Mouse (Mus musculus): ENCODE measurements around the gene Olfr1126. TPM values are rescaled to one million over a fixed set of nuclear protein-coding genes. Genes with fewer than 3 reads are reported as not detected.

The Olfr1126 gene
- total RNA-seq (2012; rRNA removed) (not detected in 2 replicates), total RNA-seq (2014; rRNA removed) (not detected in 2 replicates), polyA plus RNA-seq (2012; ENCODE audit: insufficient read length, low read depth) (not detected in 2 replicates)

- DNase-seq (ENCODE audit: extremely low read depth): no peak
- TF ChIP-seq JUN (IDR thresholded peaks at IDR 0.05; ENCODE audit: insufficient read depth, low read depth, low read length) (no peak), JUND (conservative IDR thresholded peaks at IDR 0.05; ENCODE audit: low read depth, low read length) (no peak), SMC3 (IDR thresholded peaks at IDR 0.05; ENCODE audit: low read depth, low read length) (no peak)
- no peaks in the 10 kb centered on the region for H3K36me3 ChIP-seq (replicated peaks in 1 of 2; ENCODE audit: control insufficient read depth in 1 of 2, insufficient read depth in 1 of 2, low read length in 1 of 2)
- H3K4me3 ChIP-seq (replicated peaks in 1 of 3; ENCODE audit: low read depth in 2 of 3, low read length in 2 of 3, poor library complexity in 1 of 3): no peak within 1 kb of the TSS
- in situ Hi-C loops (cut with MboI; ENCODE audit: low pct_ligation_motif_present, low pct_unique_long_range_greater_than_20kb, low sequenced_read_pairs) (no loop called here), dilution Hi-C loops (cut with MboI; ENCODE audit: extremely low pct_ligation_motif_present, extremely low pct_unique_long_range_greater_than_20kb, low sequenced_read_pairs) (no loop called here)
- no peaks in the 10 kb centered on the region for H3K4me1 ChIP-seq (ENCODE audit: control insufficient read depth in 1 of 2, insufficient read depth in 2 of 2)
- no peaks in the 10 kb centered on the region for H3K9me3 ChIP-seq (replicated peaks; ENCODE audit: low read length)
- H3K79me2 ChIP-seq (replicated peaks; ENCODE audit: control insufficient read depth, extremely low read depth, insufficient read depth, poor library complexity, severe bottlenecking): no peaks in the 10 kb centered on the region
- no peak within 1 kb of the TSS for H3K4me2 ChIP-seq (ENCODE audit: insufficient read depth, low read depth, poor library complexity, severe bottlenecking)
- H3K9ac ChIP-seq (ENCODE audit: insufficient read depth, low read depth): no peak within 1 kb of the TSS
- no peaks in the 10 kb centered on the region for H3K27me3 ChIP-seq (replicated peaks)
- H3K27ac ChIP-seq (ENCODE audit: insufficient read depth, low read depth): no peak within 1 kb of the TSS
Observed at GRCm38 (mm10) chr2:87453662-87454061, at the start of gene Olfr1126. Gene Olfr1126 (plus strand): TSS chr2:87453962.

GRCm38 (mm10) chr2:87416335-87416734 is 37.4 kb upstream of the Olfr1126 start, which contains the start of gene Olfr1123:
Gene Olfr1123 (plus strand): TSS chr2:87416635.
- Histone ChIP-seq H3K79me2 (replicated peaks; ENCODE audit: control insufficient read depth, extremely low read depth, insufficient read depth, poor library complexity, severe bottlenecking) (no peaks in the 10 kb centered on the region), H3K9ac (ENCODE audit: insufficient read depth, low read depth) (no peak within 1 kb of the TSS), H3K27ac (ENCODE audit: insufficient read depth, low read depth) (no peak within 1 kb of the TSS), H3K27me3 (replicated peaks) (no peaks in the 10 kb centered on the region), H3K4me2 (ENCODE audit: insufficient read depth, low read depth, poor library complexity, severe bottlenecking) (no peak within 1 kb of the TSS), H3K9me3 (replicated peaks; ENCODE audit: low read length) (peaks cover 20% of the 10 kb centered on the region), H3K4me3 (replicated peaks in 1 of 3; ENCODE audit: low read depth in 2 of 3, low read length in 2 of 3, poor library complexity in 1 of 3) (no peak within 1 kb of the TSS), H3K4me1 (ENCODE audit: control insufficient read depth in 1 of 2, insufficient read depth in 2 of 2) (no peaks in the 10 kb centered on the region), H3K36me3 (replicated peaks in 1 of 2; ENCODE audit: control insufficient read depth in 1 of 2, insufficient read depth in 1 of 2, low read length in 1 of 2) (no peaks in the 10 kb centered on the region)
- TF ChIP-seq MAX (IDR thresholded peaks at IDR 0.05; ENCODE audit: low read length) (no peak), IRF4 (IDR thresholded peaks at IDR 0.05; ENCODE audit: low read depth, low read length) (no peak), EP300 (IDR thresholded peaks at IDR 0.05; ENCODE audit: low read length) (no peak), CHD1 (IDR thresholded peaks at IDR 0.05; ENCODE audit: low read depth, low read length) (no peak), SIN3A (IDR thresholded peaks at IDR 0.05; ENCODE audit: low read length) (no peak), JUND (conservative IDR thresholded peaks at IDR 0.05; ENCODE audit: low read depth, low read length) (no peak), MYC (IDR thresholded peaks at IDR 0.05; ENCODE audit: low read depth, low read length) (no peak)
- no peak for DNase-seq (ENCODE audit: extremely low read depth)
- dilution Hi-C loops (cut with MboI; ENCODE audit: extremely low pct_ligation_motif_present, extremely low pct_unique_long_range_greater_than_20kb, low sequenced_read_pairs): no loop called here
- in situ Hi-C loops (cut with MboI; ENCODE audit: low pct_ligation_motif_present, low pct_unique_long_range_greater_than_20kb, low sequenced_read_pairs): no loop called here

GRCm38 (mm10) chr2:87429975-87430374 is 23.8 kb upstream of the Olfr1126 start, which contains the start of gene Olfr1124:
Gene Olfr1124 (plus strand): TSS chr2:87430275.
- no peaks in the 10 kb centered on the region for H3K27me3 ChIP-seq (replicated peaks)
- in situ Hi-C loops (cut with MboI; ENCODE audit: low pct_ligation_motif_present, low pct_unique_long_range_greater_than_20kb, low sequenced_read_pairs) (no loop called here), dilution Hi-C loops (cut with MboI; ENCODE audit: extremely low pct_ligation_motif_present, extremely low pct_unique_long_range_greater_than_20kb, low sequenced_read_pairs) (no loop called here)

More at GRCm38 (mm10) chr2:87429975-87430374, 23.8 kb upstream of the Olfr1126 start, which contains the start of gene Olfr1124:
- DNase-seq (ENCODE audit: extremely low read depth): no peak
- Histone ChIP-seq H3K4me3 (replicated peaks in 1 of 3; ENCODE audit: low read depth in 2 of 3, low read length in 2 of 3, poor library complexity in 1 of 3) (no peak within 1 kb of the TSS), H3K4me1 (ENCODE audit: control insufficient read depth in 1 of 2, insufficient read depth in 2 of 2) (no peaks in the 10 kb centered on the region), H3K79me2 (replicated peaks; ENCODE audit: control insufficient read depth, extremely low read depth, insufficient read depth, poor library complexity, severe bottlenecking) (no peaks in the 10 kb centered on the region), H3K9me3 (replicated peaks; ENCODE audit: low read length) (peaks cover 11% of the 10 kb centered on the region), H3K4me2 (ENCODE audit: insufficient read depth, low read depth, poor library complexity, severe bottlenecking) (no peak within 1 kb of the TSS), H3K27ac (ENCODE audit: insufficient read depth, low read depth) (no peak within 1 kb of the TSS), H3K36me3 (replicated peaks in 1 of 2; ENCODE audit: control insufficient read depth in 1 of 2, insufficient read depth in 1 of 2, low read length in 1 of 2) (no peaks in the 10 kb centered on the region), H3K9ac (ENCODE audit: insufficient read depth, low read depth) (no peak within 1 kb of the TSS)
- TF ChIP-seq SIN3A (IDR thresholded peaks at IDR 0.05; ENCODE audit: low read length): no peak
- TF ChIP-seq TCF12 (IDR thresholded peaks at IDR 0.05; ENCODE audit: low read depth, low read length): no peak
- no peak for TF ChIP-seq JUN (IDR thresholded peaks at IDR 0.05; ENCODE audit: insufficient read depth, low read depth, low read length)
- TF ChIP-seq NELFE (IDR thresholded peaks at IDR 0.05; ENCODE audit: low read depth, low read length): no peak
- TF ChIP-seq UBTF (IDR thresholded peaks at IDR 0.05; ENCODE audit: low read depth, low read length): no peak
- no peak for TF ChIP-seq ZMIZ1 (IDR thresholded peaks at IDR 0.05; ENCODE audit: low read depth, low read length)
- no peak for TF ChIP-seq GABPA (IDR thresholded peaks at IDR 0.05; ENCODE audit: insufficient replicate concordance, low read depth, low read length)
- TF ChIP-seq SMC3 (IDR thresholded peaks at IDR 0.05; ENCODE audit: low read depth, low read length): no peak
- no peak for TF ChIP-seq USF2 (conservative IDR thresholded peaks at IDR 0.05; ENCODE audit: low read depth, low read length)
- TF ChIP-seq BHLHE40 (IDR thresholded peaks at IDR 0.05; ENCODE audit: low read depth, low read length): no peak
- no peak for TF ChIP-seq RAD21 (IDR thresholded peaks at IDR 0.05; ENCODE audit: low read depth, low read length)
- TF ChIP-seq ZNF384 (IDR thresholded peaks at IDR 0.05; ENCODE audit: low read depth, low read length): no peak
- no peak for TF ChIP-seq MYC (IDR thresholded peaks at IDR 0.05; ENCODE audit: low read depth, low read length)
- no peak for TF ChIP-seq E2F4 (IDR thresholded peaks at IDR 0.05; ENCODE audit: insufficient replicate concordance, low read depth, low read length)
- TF ChIP-seq ETS1 (conservative IDR thresholded peaks at IDR 0.05; ENCODE audit: low read depth, low read length): no peak
- TF ChIP-seq POLR2A (IDR thresholded peaks at IDR 0.05; ENCODE audit: low read depth, low read length): no peak
- TF ChIP-seq ELF1 (IDR thresholded peaks at IDR 0.05; ENCODE audit: low read depth, low read length): no peak
- TF ChIP-seq KAT2A (IDR thresholded peaks at IDR 0.05; ENCODE audit: insufficient replicate concordance, low read length): no peak
- TF ChIP-seq PAX5 (IDR thresholded peaks at IDR 0.05; ENCODE audit: low read length): no peak
